Mouse (Mus musculus) kidney, embryonic 14.5 days (tissue): Measurements from ENCODE around the gene Col4a2. TPM values are rescaled to one million over a fixed set of nuclear protein-coding genes. Genes with fewer than 3 reads are reported as not detected.

Experiments
- ATAC-seq: fragments of 200-750 bp; cut with Nextera tagmentation; 2 replicates; pipeline ENCODE4 v1.8.0; 2017; ENCODE audit warnings: moderate number of reproducible peaks, mild to moderate bottlenecking, moderate TSS enrichment, moderate library complexity; ENCODE audit not compliant: low FRiP score, low TSS enrichment
- H3K27ac ChIP-seq: fragments of 300-500 bp; sonication (generic); 2 replicates; pipeline ENCODE4 v1.5.1; 2014; ENCODE audit warnings: low read depth, mild to moderate bottlenecking, low read length, moderate library complexity, mixed read lengths
- H3K27me3 ChIP-seq: fragments of 300-500 bp; sonication (generic); 2 replicates; pipeline ENCODE4 v1.6.1; 2014; ENCODE audit warnings: mild to moderate bottlenecking, low read length; ENCODE audit not compliant: control insufficient read depth, insufficient read depth
- H3K36me3 ChIP-seq: fragments of 300-500 bp; sonication (generic); 2 replicates; pipeline ENCODE4 v1.6.1; 2014; ENCODE audit warnings: low read length, mixed read lengths; ENCODE audit not compliant: control insufficient read depth, insufficient read depth
- H3K4me1 ChIP-seq: fragments of 300-500 bp; sonication (generic); 2 replicates; pipeline ENCODE4 v1.6.1; 2014; ENCODE audit warnings: low read length, mixed read lengths; ENCODE audit not compliant: control insufficient read depth, insufficient read depth
- H3K4me2 ChIP-seq: fragments of 300-500 bp; sonication (generic); replicated peaks from 2 replicates; pipeline ENCODE4 v1.6.1; 2014; ENCODE audit warnings: low read depth, mild to moderate bottlenecking, low read length
- H3K4me3 ChIP-seq: fragments of 300-500 bp; sonication (generic); 2 replicates; pipeline ENCODE4 v1.5.1; 2014; ENCODE audit warnings: mild to moderate bottlenecking, low read length
- H3K9ac ChIP-seq: fragments of 300-500 bp; sonication (generic); 2 replicates; pipeline ENCODE4 v1.6.1; 2014; ENCODE audit warnings: low read depth, mild to moderate bottlenecking, low read length, moderate library complexity
- H3K9me3 ChIP-seq: fragments of 300-500 bp; sonication (generic); 2 replicates; pipeline ENCODE4 v1.6.1; 2016; ENCODE audit warnings: low read length; ENCODE audit not compliant: control insufficient read depth
- WGBS: fragments of 180-500 bp; shearing (Covaris S2); extraction: QIAGEN DNeasy Blood & Tissue Kit; methylation state at CpG from one replicate; pipeline ENCODE4 v1.1.7; 2014; 5-methylcytosine and 5-hydroxymethylcytosine counted together
- polyA plus RNA-seq: library from polyadenylated mRNA; unstranded; fragments of >200 nt; fragmentation: Nextera tagmentation; extraction: Ambion mirVana; gene quantifications from 2 replicates; pipeline ENCODE4 v1.2.1, GENCODE M21; 2014

Gene Col4a2
- polyA plus RNA-seq, 1 experiment from 2014 or later = 82.2 TPM

GRCm38 (mm10) chr8:11354800-11355451 is 42.3 kb downstream of the Col4a2 start:
- H3K4me2 ChIP-seq = no peak overlapping the region
- no peak overlapping the region for H3K9ac ChIP-seq
- WGBS = 91% methylated on average over 8 of the region's 8 CpGs
- H3K27ac ChIP-seq = no peak overlapping the region
- H3K36me3 ChIP-seq = peaks cover 4% of the 10 kb centered on the region; the same call in 1 of the 2 replicates
- no peaks in the 10 kb centered on the region for H3K27me3 ChIP-seq
- H3K4me3 ChIP-seq = no peak overlapping the region
- peaks cover 13% of the 10 kb centered on the region for H3K4me1 ChIP-seq
- ATAC-seq = no peak
- no peaks in the 10 kb centered on the region for H3K9me3 ChIP-seq

- Histone ChIP-seq H3K9ac (no peak overlapping the region), H3K4me2 (no peak overlapping the region), H3K4me1 (peaks cover 23% of the 10 kb centered on the region), H3K9me3 (no peaks in the 10 kb centered on the region), H3K27ac (no peak overlapping the region), H3K36me3 (peaks cover 4% of the 10 kb centered on the region; the same call in 1 of the 2 replicates), H3K27me3 (no peaks in the 10 kb centered on the region), H3K4me3 (no peak overlapping the region)
- WGBS = 84% methylated on average over 3 of the region's 3 CpGs
- no peak for ATAC-seq
These were observed 43.3 kb downstream of the Col4a2 start for GRCm38 (mm10) chr8:11355900-11356299.

- H3K27ac ChIP-seq = no peak overlapping the region
- peaks cover 32% of the 10 kb centered on the region for H3K4me1 ChIP-seq
- no peak overlapping the region for H3K4me2 ChIP-seq
- no peak overlapping the region for H3K9ac ChIP-seq
- peaks cover 4% of the 10 kb centered on the region; the same call in 1 of the 2 replicates for H3K36me3 ChIP-seq
- no peaks in the 10 kb centered on the region for H3K27me3 ChIP-seq
- WGBS = 84% methylated on average over 8 of the region's 8 CpGs
- H3K9me3 ChIP-seq = no peaks in the 10 kb centered on the region
- ATAC-seq = no peak
- H3K4me3 ChIP-seq = no peak overlapping the region
These were observed 44.2 kb downstream of the Col4a2 start for GRCm38 (mm10) chr8:11356776-11357175.

GRCm38 (mm10) chr8:11357921-11358436 is 45.4 kb downstream of the Col4a2 start:
- peaks cover 44% of the 10 kb centered on the region for H3K4me1 ChIP-seq
- H3K4me3 ChIP-seq = no peak overlapping the region
- no peak overlapping the region for H3K9ac ChIP-seq
- WGBS = 10% methylated on average over 7 of the region's 7 CpGs
- H3K36me3 ChIP-seq = peaks cover 4% of the 10 kb centered on the region; the same call in 1 of the 2 replicates
- no peaks in the 10 kb centered on the region for H3K27me3 ChIP-seq
- no peaks in the 10 kb centered on the region for H3K9me3 ChIP-seq
- H3K4me2 ChIP-seq = no peak overlapping the region
- peak; percentile 59 for ATAC-seq
- H3K27ac ChIP-seq = peak overlapping the region; percentile 75

GRCm38 (mm10) chr8:11359846-11360245 is 47.2 kb downstream of the Col4a2 start:
- Histone ChIP-seq H3K9me3 (no peaks in the 10 kb centered on the region), H3K27ac (peak overlapping the region; percentile 38; the same call in 1 of the 2 replicates), H3K4me1 (peaks cover 48% of the 10 kb centered on the region), H3K36me3 (peaks cover 3% of the 10 kb centered on the region; the same call in 1 of the 2 replicates), H3K4me3 (no peak overlapping the region), H3K9ac (no peak overlapping the region), H3K4me2 (no peak overlapping the region), H3K27me3 (no peaks in the 10 kb centered on the region)
- no peak for ATAC-seq
- 79% methylated on average over 5 of the region's 5 CpGs for WGBS

GRCm38 (mm10) chr8:11361546-11362277 is 49.1 kb downstream of the Col4a2 start:
- Histone ChIP-seq H3K4me1 (peaks cover 48% of the 10 kb centered on the region), H3K9ac (0 out of 2 replicates have a peak overlapping the region, but pooled peaks have one; percentile 23), H3K4me2 (peak overlapping the region; percentile 29; the same call in 1 of the 2 replicates), H3K27ac (peak overlapping the region; percentile 89), H3K36me3 (no peaks in the 10 kb centered on the region), H3K9me3 (no peaks in the 10 kb centered on the region), H3K27me3 (no peaks in the 10 kb centered on the region), H3K4me3 (no peak overlapping the region)
- ATAC-seq = 0 out of 2 replicates have a peak, but pooled peaks have one; percentile 14
- WGBS = 61% methylated on average over 9 of the region's 9 CpGs

- Histone ChIP-seq H3K9ac (peak overlapping the region; percentile 23; the same call in 1 of the 2 replicates), H3K27ac (peak overlapping the region; percentile 89), H3K9me3 (no peaks in the 10 kb centered on the region), H3K27me3 (no peaks in the 10 kb centered on the region), H3K4me3 (no peak overlapping the region), H3K4me2 (peak overlapping the region; percentile 29), H3K36me3 (no peaks in the 10 kb centered on the region), H3K4me1 (peaks cover 47% of the 10 kb centered on the region)
- 13% methylated on average over 17 of the region's 17 CpGs for WGBS
- ATAC-seq = peak; percentile 58
These were observed 49.9 kb downstream of the Col4a2 start for GRCm38 (mm10) chr8:11362278-11363214.

- H3K4me2 ChIP-seq = no peak overlapping the region
- H3K9ac ChIP-seq = no peak overlapping the region
- ATAC-seq = no peak
- H3K27ac ChIP-seq = peak overlapping the region; percentile 89
- no peak overlapping the region for H3K4me3 ChIP-seq
- no peaks in the 10 kb centered on the region for H3K36me3 ChIP-seq
- H3K9me3 ChIP-seq = no peaks in the 10 kb centered on the region
- 73% methylated on average over 13 of the region's 13 CpGs for WGBS
- H3K4me1 ChIP-seq = peaks cover 39% of the 10 kb centered on the region
- H3K27me3 ChIP-seq = no peaks in the 10 kb centered on the region
These were observed 50.9 kb downstream of the Col4a2 start for GRCm38 (mm10) chr8:11363340-11364126.
